Mouse (Mus musculus) spleen, adult 10 weeks (tissue): ENCODE measurements around the gene Tagap. TPM values are rescaled to one million over a fixed set of nuclear protein-coding genes. Genes with fewer than 3 reads are reported as not detected.

Experiments
- polyA plus RNA-seq: library from polyadenylated mRNA; stranded (reverse); fragments of 350-450 nt; fragmentation: Illumina TruSeq; extraction: RNeasy Lipid Tissue Mini Kit (QIAGEN cat#74804); gene quantifications from one replicate; pipeline ENCODE4 v1.2.3, GENCODE M21; 2015; ENCODE audit warnings: low replicate concordance; ENCODE audit not compliant: insufficient read depth

The Tagap gene
- polyA plus RNA-seq = 47.0 TPM

GRCm38 (mm10) chr17:7925413-7926160, at the start of gene Tagap:
Gene Tagap (plus strand): TSS chr17:7926000.

GRCm38 (mm10) chr17:7945117-7946052, 19.6 kb downstream of the Tagap start, which contains the start of gene Rsph3a:
Gene Rsph3a (plus strand): TSS chr17:7945614.

Other genes with a start within 250 kb of the Tagap start
- 2.6 TPM for gene Fndc1, start 98.7 kb upstream of the Tagap start, polyA plus RNA-seq
- 24.1 TPM for gene Rsph3a, start 19.6 kb downstream of the Tagap start, polyA plus RNA-seq
- gene Gm49673, start 221.8 kb downstream of the Tagap start, polyA plus RNA-seq = 0.46 TPM
- gene Rnaset2a, start 222.1 kb downstream of the Tagap start, polyA plus RNA-seq = 32.0 TPM
- gene Fgfr1op, start 239.5 kb downstream of the Tagap start, polyA plus RNA-seq = 45.0 TPM